Mouse (Mus musculus): ENCODE measurements at regions not wholly inside any gene's neighbourhood (a gene's known extent, or its start where the extent isn't known, plus 50 kb on each side); places are given as distances from the start of the nearest gene placed in this dataset.

DNA sequence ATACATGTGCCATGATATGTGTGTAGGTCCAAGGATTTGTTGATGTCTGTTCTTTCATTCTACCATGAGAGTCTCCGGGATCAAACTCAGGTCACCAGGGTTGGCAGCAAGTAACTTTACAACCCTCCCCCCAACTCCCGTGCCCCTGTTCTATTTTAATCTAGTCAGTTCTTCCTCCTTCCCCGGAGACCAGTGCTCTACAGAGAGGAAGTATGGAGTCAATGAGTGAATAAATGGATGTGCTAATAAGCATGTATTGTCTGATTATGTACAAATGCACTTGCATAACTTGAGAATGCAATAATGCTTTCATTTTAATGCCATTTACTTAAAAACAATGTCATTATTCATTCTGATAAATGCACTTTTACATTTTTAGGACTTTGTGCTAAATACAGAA lies 79.1 kb upstream of the Tbl1xr1 start:
- TF ChIP-seq EP300 (optimal IDR thresholded peaks at IDR 0.05) (no peak), CTCF (IDR thresholded peaks at IDR 0.05; ENCODE audit: low read depth) (no peak)
